Mouse (Mus musculus) heart, adult 10 weeks (tissue): Measurements from ENCODE around the gene Klf7. TPM values are rescaled to one million over a fixed set of nuclear protein-coding genes. Genes with fewer than 3 reads are reported as not detected.

ENCODE experiments used
- polyA plus RNA-seq: library from polyadenylated mRNA; stranded (reverse); fragments of 350-450 nt; fragmentation: Illumina TruSeq; extraction: RNeasy Lipid Tissue Mini Kit (QIAGEN cat#74804); gene quantifications from one replicate; pipeline ENCODE4 v1.2.3, GENCODE M21; 2014; ENCODE audit warnings: low read depth, low replicate concordance

Gene Klf7
- polyA plus RNA-seq: 12.5 TPM

GRCm38 (mm10) chr1:64121559-64122465 lies at the start of gene Klf7:
TSS of gene Klf7 (minus strand) at chr1:64122282.

